Mouse (Mus musculus): ENCODE results near the gene Bhmt. TPM values are rescaled to one million over a fixed set of nuclear protein-coding genes. Genes with fewer than 3 reads are reported as not detected.

Gene Bhmt
- polyA plus RNA-seq, 1 experiment from 2014 or later: not detected

GRCm38 (mm10) chr13:93657941-93658340 is 20.2 kb upstream of the Bhmt start:
- no peak overlapping the region for H3K27ac ChIP-seq (ENCODE audit: low read length)
- H3K27me3 ChIP-seq (ENCODE audit: control insufficient read depth, insufficient read depth, low read depth, low read length): no peaks in the 10 kb centered on the region
- H3K9ac ChIP-seq (ENCODE audit: low read depth, low read length): no peak overlapping the region
- H3K9me3 ChIP-seq (replicated peaks; ENCODE audit: control insufficient read depth, low read length, poor library complexity, severe bottlenecking): no peaks in the 10 kb centered on the region
- H3K4me2 ChIP-seq (ENCODE audit: low read length): no peak overlapping the region
- no peak overlapping the region for H3K4me3 ChIP-seq (ENCODE audit: low read depth, low read length)
- no peaks in the 10 kb centered on the region for H3K36me3 ChIP-seq (ENCODE audit: control insufficient read depth, insufficient read depth, low read length)
- WGBS: 76% methylated on average over 5 of the region's 5 CpGs
- H3K4me1 ChIP-seq (ENCODE audit: control insufficient read depth, insufficient read depth, low read length): no peaks in the 10 kb centered on the region
- no peak for ATAC-seq

GRCm38 (mm10) chr13:93653382-93653781 is 15.6 kb upstream of the Bhmt start:
- Histone ChIP-seq H3K9me3 (replicated peaks; ENCODE audit: control insufficient read depth, low read length, poor library complexity, severe bottlenecking) (no peaks in the 10 kb centered on the region), H3K4me2 (ENCODE audit: low read length) (no peak overlapping the region), H3K36me3 (ENCODE audit: control insufficient read depth, insufficient read depth, low read length) (no peaks in the 10 kb centered on the region), H3K27me3 (ENCODE audit: control insufficient read depth, insufficient read depth, low read depth, low read length) (no peaks in the 10 kb centered on the region), H3K4me1 (ENCODE audit: control insufficient read depth, insufficient read depth, low read length) (no peaks in the 10 kb centered on the region), H3K27ac (ENCODE audit: low read length) (no peak overlapping the region), H3K9ac (ENCODE audit: low read depth, low read length) (no peak overlapping the region), H3K4me3 (ENCODE audit: low read depth, low read length) (no peak overlapping the region)
- no peak for ATAC-seq
- 92% methylated on average over 6 of the region's 6 CpGs for WGBS

- Histone ChIP-seq H3K9me3 (replicated peaks; ENCODE audit: control insufficient read depth, low read length, poor library complexity, severe bottlenecking) (no peaks in the 10 kb centered on the region), H3K4me3 (ENCODE audit: low read depth, low read length) (no peak overlapping the region), H3K4me2 (ENCODE audit: low read length) (no peak overlapping the region), H3K9ac (ENCODE audit: low read depth, low read length) (no peak overlapping the region), H3K27me3 (ENCODE audit: control insufficient read depth, insufficient read depth, low read depth, low read length) (no peaks in the 10 kb centered on the region), H3K36me3 (ENCODE audit: control insufficient read depth, insufficient read depth, low read length) (no peaks in the 10 kb centered on the region), H3K4me1 (ENCODE audit: control insufficient read depth, insufficient read depth, low read length) (no peaks in the 10 kb centered on the region), H3K27ac (ENCODE audit: low read length) (no peak overlapping the region)
- WGBS: 88% methylated on average over 7 of the region's 7 CpGs
- ATAC-seq: no peak
Measured at GRCm38 (mm10) chr13:93648387-93649130, 10.8 kb upstream of the Bhmt start.

GRCm38 (mm10) chr13:93639636-93640035 is 1.9 kb upstream of the Bhmt start:
- Histone ChIP-seq H3K4me1 (ENCODE audit: control insufficient read depth, insufficient read depth, low read length) (no peaks in the 10 kb centered on the region), H3K36me3 (ENCODE audit: control insufficient read depth, insufficient read depth, low read length) (no peaks in the 10 kb centered on the region), H3K9me3 (replicated peaks; ENCODE audit: control insufficient read depth, low read length, poor library complexity, severe bottlenecking) (no peaks in the 10 kb centered on the region), H3K4me2 (ENCODE audit: low read length) (no peak overlapping the region), H3K9ac (ENCODE audit: low read depth, low read length) (no peak overlapping the region), H3K4me3 (ENCODE audit: low read depth, low read length) (no peak overlapping the region), H3K27ac (ENCODE audit: low read length) (no peak overlapping the region), H3K27me3 (ENCODE audit: control insufficient read depth, insufficient read depth, low read depth, low read length) (no peaks in the 10 kb centered on the region)
- 66% methylated on average over 4 of the region's 4 CpGs for WGBS
- no peak for ATAC-seq

- ATAC-seq: no peak
Measured at GRCm38 (mm10) chr13:93636561-93636960, 1.2 kb downstream of the Bhmt start.

GRCm38 (mm10) chr13:93632927-93633326 is 4.8 kb downstream of the Bhmt start:
- Histone ChIP-seq H3K9me3 (replicated peaks; ENCODE audit: control insufficient read depth, low read length, poor library complexity, severe bottlenecking) (no peaks in the 10 kb centered on the region), H3K4me3 (ENCODE audit: low read depth, low read length) (no peak overlapping the region), H3K27ac (ENCODE audit: low read length) (no peak overlapping the region), H3K4me1 (ENCODE audit: control insufficient read depth, insufficient read depth, low read length) (no peaks in the 10 kb centered on the region), H3K4me2 (ENCODE audit: low read length) (no peak overlapping the region), H3K27me3 (ENCODE audit: control insufficient read depth, insufficient read depth, low read depth, low read length) (no peaks in the 10 kb centered on the region), H3K36me3 (ENCODE audit: control insufficient read depth, insufficient read depth, low read length) (no peaks in the 10 kb centered on the region), H3K9ac (ENCODE audit: low read depth, low read length) (no peak overlapping the region)
- 78% methylated on average over 5 of the region's 5 CpGs for WGBS
- no peak for ATAC-seq

More at GRCm38 (mm10) chr13:93636561-93636960, 1.2 kb downstream of the Bhmt start:
- Histone ChIP-seq H3K36me3 (ENCODE audit: control insufficient read depth, insufficient read depth, low read length) (no peaks in the 10 kb centered on the region), H3K4me2 (ENCODE audit: low read length) (no peak overlapping the region), H3K27ac (ENCODE audit: low read length) (no peak overlapping the region), H3K9ac (ENCODE audit: low read depth, low read length) (no peak overlapping the region), H3K27me3 (ENCODE audit: control insufficient read depth, insufficient read depth, low read depth, low read length) (no peaks in the 10 kb centered on the region), H3K4me1 (ENCODE audit: control insufficient read depth, insufficient read depth, low read length) (no peaks in the 10 kb centered on the region), H3K4me3 (ENCODE audit: low read depth, low read length) (no peak overlapping the region), H3K9me3 (replicated peaks; ENCODE audit: control insufficient read depth, low read length, poor library complexity, severe bottlenecking) (no peaks in the 10 kb centered on the region)
- 100% methylated on average over 1 of the region's 1 CpGs for WGBS

GRCm38 (mm10) chr13:93630941-93631705 is 6.6 kb downstream of the Bhmt start:
- no peak overlapping the region for H3K4me3 ChIP-seq (ENCODE audit: low read depth, low read length)
- 86% methylated on average over 10 of the region's 10 CpGs for WGBS
- H3K4me1 ChIP-seq (ENCODE audit: control insufficient read depth, insufficient read depth, low read length): no peaks in the 10 kb centered on the region
- H3K36me3 ChIP-seq (ENCODE audit: control insufficient read depth, insufficient read depth, low read length): no peaks in the 10 kb centered on the region
- H3K27me3 ChIP-seq (ENCODE audit: control insufficient read depth, insufficient read depth, low read depth, low read length): no peaks in the 10 kb centered on the region
- H3K4me2 ChIP-seq (ENCODE audit: low read length): no peak overlapping the region
- no peak overlapping the region for H3K27ac ChIP-seq (ENCODE audit: low read length)
- no peaks in the 10 kb centered on the region for H3K9me3 ChIP-seq (replicated peaks; ENCODE audit: control insufficient read depth, low read length, poor library complexity, severe bottlenecking)
- no peak for ATAC-seq
- H3K9ac ChIP-seq (ENCODE audit: low read depth, low read length): no peak overlapping the region

- 19% methylated on average over 6 of the region's 6 CpGs for WGBS
- Histone ChIP-seq H3K4me2 (ENCODE audit: low read length) (no peak overlapping the region), H3K9me3 (replicated peaks; ENCODE audit: control insufficient read depth, low read length, poor library complexity, severe bottlenecking) (no peaks in the 10 kb centered on the region), H3K4me3 (ENCODE audit: low read depth, low read length) (no peak overlapping the region), H3K4me1 (ENCODE audit: control insufficient read depth, insufficient read depth, low read length) (no peaks in the 10 kb centered on the region), H3K9ac (ENCODE audit: low read depth, low read length) (no peak overlapping the region), H3K27me3 (ENCODE audit: control insufficient read depth, insufficient read depth, low read depth, low read length) (no peaks in the 10 kb centered on the region), H3K36me3 (ENCODE audit: control insufficient read depth, insufficient read depth, low read length) (no peaks in the 10 kb centered on the region), H3K27ac (ENCODE audit: low read length) (no peak overlapping the region)
- ATAC-seq: no peak
Measured at GRCm38 (mm10) chr13:93628861-93629260, 8.9 kb downstream of the Bhmt start.

GRCm38 (mm10) chr13:93614361-93614948 is 23.3 kb downstream of the Bhmt start:
- no peak for ATAC-seq
- Histone ChIP-seq H3K36me3 (ENCODE audit: control insufficient read depth, insufficient read depth, low read length) (no peaks in the 10 kb centered on the region), H3K9me3 (replicated peaks; ENCODE audit: control insufficient read depth, low read length, poor library complexity, severe bottlenecking) (no peaks in the 10 kb centered on the region), H3K27ac (ENCODE audit: low read length) (no peak overlapping the region), H3K9ac (ENCODE audit: low read depth, low read length) (no peak overlapping the region), H3K4me3 (ENCODE audit: low read depth, low read length) (no peak overlapping the region), H3K27me3 (ENCODE audit: control insufficient read depth, insufficient read depth, low read depth, low read length) (no peaks in the 10 kb centered on the region), H3K4me1 (ENCODE audit: control insufficient read depth, insufficient read depth, low read length) (peaks cover 4% of the 10 kb centered on the region), H3K4me2 (ENCODE audit: low read length) (no peak overlapping the region)
- WGBS: 53% methylated on average over 6 of the region's 6 CpGs
